Mouse (Mus musculus): ENCODE data around the gene Rtkn.

- TF ChIP-seq CTCF (IDR thresholded peaks at IDR 0.05) (no peak), EP300 (IDR thresholded peaks at IDR 0.05) (no peak)
Measured at GRCm38 (mm10) chr6:83175996-83176395, 40.7 kb downstream of the Rtkn start.

All from lung, postnatal 0 days (tissue).